9 mouse cellular contexts compared by ENCODE assay signal in the genomic region with DNA sequence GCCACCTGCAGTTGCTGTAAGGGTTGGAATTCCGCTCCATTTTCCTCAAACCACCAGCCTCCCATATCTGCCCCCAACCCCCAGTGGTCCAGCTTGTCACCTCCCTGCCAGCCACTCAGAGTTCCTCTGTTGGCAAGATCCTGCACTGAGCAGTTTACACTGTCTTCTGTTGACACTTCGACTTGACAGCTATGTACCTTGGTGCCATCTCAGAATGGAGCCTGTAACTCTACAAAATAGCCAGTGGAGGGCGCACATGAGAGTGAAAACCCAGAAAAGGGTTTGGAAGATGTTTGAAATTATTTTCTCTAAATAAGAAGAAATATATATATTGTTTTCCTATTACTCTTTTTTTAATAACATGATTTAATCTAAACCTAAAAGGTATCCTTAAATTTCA. TPM values are rescaled to one million over a fixed set of nuclear protein-coding genes. Genes with fewer than 3 reads are reported as not detected.
DNase-seq lines count a peak whose midpoint lies in the region; ATAC-seq and TF ChIP-seq lines count a peak whose summit lies in the region.
"Had no signal": no experiment of that assay in that cellular context is flagged by ENCODE, and none has a peak within 500 bp of the region (broad histone marks: within the 10 kb centered on the region; RNA-seq: fewer than 3 reads in every experiment).

No protein-coding gene starts in this region.

- no peak for TF ChIP-seq EP300 in MEL (IDR thresholded peaks at IDR 0.05; ENCODE audit: low read depth in 1 of 2, low read length in 2 of 2)

- TF ChIP-seq RAD21 in MEL (IDR thresholded peaks at IDR 0.05; ENCODE audit: low read depth, low read length): peak; percentile 75

- peaks cover 6 to 13% of the 10 kb centered on the region in 2 experiments for H3K27me3 ChIP-seq in MEL (ENCODE audit: control insufficient read depth in 1 of 2, insufficient read depth in 2 of 2, low read length in 2 of 2)

- no peaks in the 10 kb centered on the region for H3K4me1 ChIP-seq in MEL (ENCODE audit: control insufficient read depth in 1 of 2, insufficient read depth in 2 of 2, low read length in 2 of 2)

- H3K9me3 ChIP-seq in MEL (replicated peaks; ENCODE audit: insufficient read depth, low read length): no peaks in the 10 kb centered on the region

- H3K27ac ChIP-seq in MEL (ENCODE audit: control insufficient read depth, low read depth, low read length): no peak overlapping the region

- H3K79me2 ChIP-seq in MEL (ENCODE audit: control insufficient read depth, insufficient read depth, low read length, poor library complexity): no peaks in the 10 kb centered on the region

- no peak overlapping the region for H3K4me3 ChIP-seq in MEL (ENCODE audit: control insufficient read depth in 1 of 2, insufficient read depth in 1 of 2, low read depth in 2 of 2, low read length in 2 of 2)

- TF ChIP-seq POLR2A in MEL (IDR thresholded peaks at IDR 0.05; ENCODE audit: control insufficient read depth in 1 of 2, insufficient read depth in 1 of 2, low read depth in 1 of 2, low read length in 2 of 2, poor library complexity in 1 of 2): no peak

- TF ChIP-seq CTCF in MEL (IDR thresholded peaks at IDR 0.05 in 2 of 3, conservative IDR thresholded peaks at IDR 0.05 in 1 of 3; ENCODE audit: control insufficient read depth in 1 of 3, insufficient read depth in 1 of 3, low read depth in 2 of 3, low read length in 3 of 3, poor library complexity in 1 of 3, severe bottlenecking in 1 of 3): peak; percentile 48 to 77 (median 58)

- H3K36me3 ChIP-seq in MEL (ENCODE audit: control insufficient read depth in 1 of 2, insufficient read depth in 2 of 2, low read length in 2 of 2): no peaks in the 10 kb centered on the region

- peak; percentile 4 to 8 for DNase-seq in cerebellum, adult 18-20 months
- DNase-seq in kidney, adult 9 months: peak; percentile 10
- no peak for DNase-seq in kidney, adult 11 months
- DNase-seq in MEL (ENCODE audit: low read depth, low spot score): peak; percentile 69
- DNase-seq in ovary, postnatal 14 days (ENCODE audit: low spot score): no peak
- DNase-seq in right cerebral cortex, adult 2 months (ENCODE audit: low spot score in 2 of 2): no peak

- no peak overlapping the region for H3K9ac ChIP-seq in MEL (ENCODE audit: control insufficient read depth, low read depth, low read length, poor library complexity, severe bottlenecking)

- no peak for ATAC-seq in cerebellum, adult (ENCODE audit: insufficient number of reproducible peaks, low FRiP score, low TSS enrichment)
- ATAC-seq in granulocyte monocyte progenitor cell, adult 5-6 weeks (replicated peaks; ENCODE audit: poor library complexity, severe bottlenecking): 0 out of 2 replicates have a peak, but pooled peaks have one; percentile 30
- ATAC-seq: hindbrain, embryonic 16.5 days had no signal

TF ChIP-seq in MEL, 35 proteins besides CTCF, POLR2A, EP300 and RAD21:
- no peak for TF ChIP-seq MXI1 (IDR thresholded peaks at IDR 0.05; ENCODE audit: low read depth, low read length)
- TF ChIP-seq NRF1 (IDR thresholded peaks at IDR 0.05; ENCODE audit: insufficient read depth, low read depth, low read length, poor library complexity, severe bottlenecking): no peak
- TF ChIP-seq ZNF384 (IDR thresholded peaks at IDR 0.05; ENCODE audit: low read depth, low read length): no peak
- TF ChIP-seq TAL1 (IDR thresholded peaks at IDR 0.05; ENCODE audit: low read length): no peak
- no peak for TF ChIP-seq MEF2A (IDR thresholded peaks at IDR 0.05; ENCODE audit: extremely low read depth, insufficient replicate concordance, low read depth, low read length, poor library complexity, severe bottlenecking)
- TF ChIP-seq ZC3H11A (IDR thresholded peaks at IDR 0.05; ENCODE audit: low read depth, low read length): peak; percentile 77
- TF ChIP-seq SMC3 (IDR thresholded peaks at IDR 0.05; ENCODE audit: low read depth, low read length): peak; percentile 87

RNA-seq across cellular contexts. Expression of gene Efcc1, which starts 24.4 kb away (rescaled TPM):
- total RNA-seq in MEL (2012; rRNA removed): 0.27 TPM in 1 of 2 replicates, not detected in the other
- polyA plus RNA-seq in MEL (2012; ENCODE audit: insufficient read depth in 1 of 2, insufficient read length in 2 of 2, low read depth in 1 of 2, low replicate concordance in 2 of 2, missing spikeins in 1 of 2): 1 to 10 TPM in 1 of 2 experiments, not detected in 1; 1.2 TPM
- 0.11 and 1.3 TPM in 2 replicates for total RNA-seq in granulocyte monocyte progenitor cell, adult 5-6 weeks (2014; fragmentation: Nextera tagmentation)
- 1.5 and 4.8 TPM in 2 replicates for total RNA-seq in granulocyte monocyte progenitor cell, adult 5-6 weeks (2017)

RNA-seq across cellular contexts. Expression of gene Aplf, which starts 34.3 kb away (rescaled TPM):
- 12.6 and 14.5 TPM in 2 replicates for total RNA-seq in MEL (2012; rRNA removed)
- polyA plus RNA-seq in MEL (2012; ENCODE audit: insufficient read depth in 1 of 2, insufficient read length in 2 of 2, low read depth in 1 of 2, low replicate concordance in 2 of 2, missing spikeins in 1 of 2): 10 to 100 TPM in 1 of 2 experiments, not detected in 1; 20.3 TPM
- total RNA-seq in granulocyte monocyte progenitor cell, adult 5-6 weeks (2014; fragmentation: Nextera tagmentation): 6.6 and 10.6 TPM in 2 replicates
- total RNA-seq in granulocyte monocyte progenitor cell, adult 5-6 weeks (2017): 22.8 and 25.9 TPM in 2 replicates

Comparison
In these comparisons a context has a peak if more than half of its experiments do, and no peak if none do; other contexts are left out.
1. DNase-seq: peak in cerebellum, adult 18-20 months (2 of 2), kidney, adult 9 months (single experiment) and MEL (single experiment); none in kidney, adult 11 months (single experiment), ovary, postnatal 14 days (single experiment) and right cerebral cortex, adult 2 months (0 of 2).